Mouse (Mus musculus) embryonic fibroblast, embryonic 13.5 days (primary cell): Measurements from ENCODE around the gene Col4a2. TPM values are rescaled to one million over a fixed set of nuclear protein-coding genes. Genes with fewer than 3 reads are reported as not detected.

Experiments used
- H3K27ac ChIP-seq: 2 replicates; pipeline ENCODE4 v1.5.1; 2012; ENCODE audit warnings: low read length, control low read depth, inconsistent platforms; ENCODE audit not compliant: insufficient read depth
- H3K4me1 ChIP-seq: 2 replicates; pipeline ENCODE4 v1.6.1; 2011; ENCODE audit warnings: low read length; ENCODE audit not compliant: control insufficient read depth, insufficient read depth
- H3K4me3 ChIP-seq: 2 replicates; pipeline ENCODE4 v1.5.1; 2011; ENCODE audit warnings: mild to moderate bottlenecking, control low read depth, low read length; ENCODE audit not compliant: insufficient read depth
- CTCF ChIP-seq: IDR thresholded peaks from 2 replicates; pipeline ENCODE4 v1.5.1; 2011; ENCODE audit warnings: mild to moderate bottlenecking, control low read depth, low read length, moderate library complexity, borderline replicate concordance; ENCODE audit not compliant: insufficient read depth
- POLR2A ChIP-seq: IDR thresholded peaks from 2 replicates; pipeline ENCODE4 v1.6.1; 2011; ENCODE audit warnings: low read depth, mild to moderate bottlenecking, control low read depth, low read length, moderate library complexity
- polyA plus RNA-seq: library from polyadenylated mRNA; stranded (reverse); fragments of >200 nt; gene quantifications from 2 replicates; pipeline ENCODE4 v1.2.4, GENCODE M21; 2011; ENCODE audit warnings: low read depth; ENCODE audit not compliant: missing spikeins, insufficient read length

The Col4a2 gene
- polyA plus RNA-seq, 1 experiment, result 282 TPM

- Histone ChIP-seq H3K4me1 (no peaks in the 10 kb centered on the region; the same call in 1 of the 2 replicates), H3K4me3 (no peak overlapping the region), H3K27ac (no peak overlapping the region)
- TF ChIP-seq CTCF, result no peak
- TF ChIP-seq POLR2A, result no peak
Measured at GRCm38 (mm10) chr8:11307451-11307850, 5.2 kb upstream of the Col4a2 start.

GRCm38 (mm10) chr8:11308570-11308998 is 4.0 kb upstream of the Col4a2 start:
- Histone ChIP-seq H3K4me1 (no peaks in the 10 kb centered on the region; the same call in 1 of the 2 replicates), H3K27ac (no peak overlapping the region)
- TF ChIP-seq POLR2A (no peak), CTCF (no peak)

GRCm38 (mm10) chr8:11309226-11309625 is 3.4 kb upstream of the Col4a2 start:
- TF ChIP-seq CTCF, result no peak
- TF ChIP-seq POLR2A, result no peak
- Histone ChIP-seq H3K27ac (no peak overlapping the region), H3K4me3 (no peak overlapping the region)

More at GRCm38 (mm10) chr8:11308570-11308998, 4.0 kb upstream of the Col4a2 start:
- H3K4me3 ChIP-seq, result no peak overlapping the region

GRCm38 (mm10) chr8:11310049-11310448 is 2.6 kb upstream of the Col4a2 start:
- Histone ChIP-seq H3K4me3 (peak overlapping the region; percentile 72), H3K4me1 (peaks cover 8% of the 10 kb centered on the region; the same call in 1 of the 2 replicates), H3K27ac (0 out of 2 replicates have a peak overlapping the region, but pooled peaks have one; percentile 5)
- TF ChIP-seq POLR2A (no peak), CTCF (no peak)

More at GRCm38 (mm10) chr8:11309226-11309625, 3.4 kb upstream of the Col4a2 start:
- H3K4me1 ChIP-seq, result no peaks in the 10 kb centered on the region; the same call in 1 of the 2 replicates

GRCm38 (mm10) chr8:11311681-11312348 is 790 bp upstream of the Col4a2 start:
- no peak for TF ChIP-seq POLR2A
- no peak for TF ChIP-seq CTCF
- peaks cover 11% of the 10 kb centered on the region; the same call in 1 of the 2 replicates for H3K4me1 ChIP-seq
- H3K4me3 ChIP-seq, result peak overlapping the region; percentile 72
- H3K27ac ChIP-seq, result peak overlapping the region; percentile 44

GRCm38 (mm10) chr8:11313176-11314111 is 839 bp downstream of the Col4a2 start:
- TF ChIP-seq POLR2A (peak; percentile 73), CTCF (no peak)
- H3K4me1 ChIP-seq, result peaks cover 11% of the 10 kb centered on the region; the same call in 1 of the 2 replicates
- H3K27ac ChIP-seq, result peak overlapping the region; percentile 29
- H3K4me3 ChIP-seq, result peak overlapping the region; percentile 72

- no peak overlapping the region for H3K27ac ChIP-seq
- peaks cover 11% of the 10 kb centered on the region; the same call in 1 of the 2 replicates for H3K4me1 ChIP-seq
- peak overlapping the region; percentile 72 for H3K4me3 ChIP-seq
- TF ChIP-seq POLR2A (peak; percentile 30; the same call in 1 of the 2 replicates), CTCF (no peak)
Measured at GRCm38 (mm10) chr8:11314613-11315012, 2.0 kb downstream of the Col4a2 start.

- TF ChIP-seq POLR2A (no peak), CTCF (no peak)
- Histone ChIP-seq H3K4me3 (no peak overlapping the region), H3K4me1 (peaks cover 11% of the 10 kb centered on the region; the same call in 1 of the 2 replicates), H3K27ac (no peak overlapping the region)
Measured at GRCm38 (mm10) chr8:11315179-11315943, 2.8 kb downstream of the Col4a2 start.

- no peak for TF ChIP-seq POLR2A
- TF ChIP-seq CTCF, result no peak
Measured at GRCm38 (mm10) chr8:11316118-11316517, 3.5 kb downstream of the Col4a2 start.

More at GRCm38 (mm10) chr8:11316118-11316517, 3.5 kb downstream of the Col4a2 start:
- Histone ChIP-seq H3K4me3 (no peak overlapping the region), H3K27ac (no peak overlapping the region), H3K4me1 (peaks cover 11% of the 10 kb centered on the region; the same call in 1 of the 2 replicates)
